Mouse (Mus musculus): Measurements from ENCODE around the gene Flvcr1. TPM values are rescaled to one million over a fixed set of nuclear protein-coding genes. Genes with fewer than 3 reads are reported as not detected.

Flvcr1 gene
- polyA plus RNA-seq (2015; fragmentation: Nextera tagmentation; extraction: Ambion mirVana), result 5.2 and 5.8 TPM in 2 replicates

GRCm38 (mm10) chr1:191026021-191026713 is at the start of gene Flvcr1:
Flvcr1 (minus strand) TSS chr1:191026158.
- Histone ChIP-seq H3K4me3 (peak within 1 kb of the TSS; percentile 75), H3K27me3 (no peaks in the 10 kb centered on the region), H3K27ac (peak within 1 kb of the TSS; percentile 79), H3K36me3 (peaks cover 5% of the 10 kb centered on the region), H3K9ac (peak within 1 kb of the TSS; percentile 81), H3K4me2 (replicated peaks) (peak within 1 kb of the TSS; percentile 98), H3K9me3 (no peaks in the 10 kb centered on the region), H3K4me1 (peaks cover 18% of the 10 kb centered on the region)
- under 1% methylated on average over 50 of the region's 50 CpGs for WGBS
- peak; percentile 99 for ATAC-seq (ENCODE audit: low FRiP score, low read depth)

GRCm38 (mm10) chr1:191075199-191075883 is 49.4 kb upstream of the Flvcr1 start:
- Histone ChIP-seq H3K9ac (no peak overlapping the region), H3K4me2 (replicated peaks) (no peak overlapping the region), H3K36me3 (peaks cover 84% of the 10 kb centered on the region), H3K27me3 (no peaks in the 10 kb centered on the region), H3K4me1 (no peaks in the 10 kb centered on the region), H3K27ac (no peak overlapping the region), H3K9me3 (no peaks in the 10 kb centered on the region), H3K4me3 (no peak overlapping the region)
- WGBS, result 59% methylated on average over 10 of the region's 10 CpGs
- no peak for ATAC-seq (ENCODE audit: low FRiP score, low read depth)

GRCm38 (mm10) chr1:191073486-191073885 is 47.5 kb upstream of the Flvcr1 start:
- 88% methylated on average over 4 of the region's 4 CpGs for WGBS

GRCm38 (mm10) chr1:191073001-191073400 is 47.0 kb upstream of the Flvcr1 start:
- Histone ChIP-seq H3K4me3 (no peak overlapping the region), H3K4me2 (replicated peaks) (no peak overlapping the region), H3K27ac (no peak overlapping the region), H3K9me3 (no peaks in the 10 kb centered on the region), H3K36me3 (peaks cover 87% of the 10 kb centered on the region), H3K27me3 (no peaks in the 10 kb centered on the region), H3K9ac (no peak overlapping the region), H3K4me1 (no peaks in the 10 kb centered on the region)
- no peak for ATAC-seq (ENCODE audit: low FRiP score, low read depth)
- WGBS, result 85% methylated on average over 6 of the region's 6 CpGs

More at GRCm38 (mm10) chr1:191073486-191073885, 47.5 kb upstream of the Flvcr1 start:
- Histone ChIP-seq H3K4me2 (replicated peaks) (no peak overlapping the region), H3K9me3 (no peaks in the 10 kb centered on the region), H3K27ac (no peak overlapping the region), H3K4me3 (no peak overlapping the region), H3K4me1 (no peaks in the 10 kb centered on the region), H3K36me3 (peaks cover 87% of the 10 kb centered on the region), H3K9ac (no peak overlapping the region), H3K27me3 (no peaks in the 10 kb centered on the region)
- no peak for ATAC-seq (ENCODE audit: low FRiP score, low read depth)

- no peak overlapping the region for H3K27ac ChIP-seq
- H3K36me3 ChIP-seq, result peaks cover 85% of the 10 kb centered on the region
- H3K27me3 ChIP-seq, result no peaks in the 10 kb centered on the region
- no peak overlapping the region for H3K4me2 ChIP-seq (replicated peaks)
- H3K4me1 ChIP-seq, result no peaks in the 10 kb centered on the region
- no peaks in the 10 kb centered on the region for H3K9me3 ChIP-seq
- no peak for ATAC-seq (ENCODE audit: low FRiP score, low read depth)
- H3K9ac ChIP-seq, result no peak overlapping the region
- WGBS, result 94% methylated on average over 16 of the region's 16 CpGs
- H3K4me3 ChIP-seq, result no peak overlapping the region
Measured at GRCm38 (mm10) chr1:191072329-191072913, 46.5 kb upstream of the Flvcr1 start.

- no peak for ATAC-seq (ENCODE audit: low FRiP score, low read depth)
- H3K27me3 ChIP-seq, result no peaks in the 10 kb centered on the region
- H3K27ac ChIP-seq, result no peak overlapping the region
- no peak overlapping the region for H3K9ac ChIP-seq
- no peaks in the 10 kb centered on the region for H3K9me3 ChIP-seq
- H3K4me2 ChIP-seq (replicated peaks), result no peak overlapping the region
- WGBS, result 89% methylated on average over 6 of the region's 6 CpGs
- peaks cover 83% of the 10 kb centered on the region for H3K36me3 ChIP-seq
- H3K4me1 ChIP-seq, result no peaks in the 10 kb centered on the region
- H3K4me3 ChIP-seq, result no peak overlapping the region
Measured at GRCm38 (mm10) chr1:191071613-191072012, 45.7 kb upstream of the Flvcr1 start.

GRCm38 (mm10) chr1:191070259-191070658 is 44.3 kb upstream of the Flvcr1 start:
- Histone ChIP-seq H3K4me2 (replicated peaks) (no peak overlapping the region), H3K4me1 (no peaks in the 10 kb centered on the region), H3K9me3 (no peaks in the 10 kb centered on the region), H3K27ac (no peak overlapping the region), H3K4me3 (no peak overlapping the region), H3K27me3 (no peaks in the 10 kb centered on the region), H3K36me3 (peaks cover 89% of the 10 kb centered on the region), H3K9ac (no peak overlapping the region)
- 89% methylated on average over 4 of the region's 4 CpGs for WGBS
- no peak for ATAC-seq (ENCODE audit: low FRiP score, low read depth)

GRCm38 (mm10) chr1:191068377-191068776 is 42.4 kb upstream of the Flvcr1 start:
- WGBS, result 87% methylated on average over 5 of the region's 5 CpGs
- H3K27ac ChIP-seq, result no peak overlapping the region
- H3K9me3 ChIP-seq, result no peaks in the 10 kb centered on the region
- ATAC-seq (ENCODE audit: low FRiP score, low read depth), result no peak
- H3K4me2 ChIP-seq (replicated peaks), result no peak overlapping the region
- peaks cover 13% of the 10 kb centered on the region for H3K4me1 ChIP-seq
- H3K9ac ChIP-seq, result no peak overlapping the region
- no peaks in the 10 kb centered on the region for H3K27me3 ChIP-seq
- H3K4me3 ChIP-seq, result no peak overlapping the region
- peaks cover 76% of the 10 kb centered on the region for H3K36me3 ChIP-seq

GRCm38 (mm10) chr1:191065188-191065587 is 39.2 kb upstream of the Flvcr1 start:
- H3K4me1 ChIP-seq, result peaks cover 20% of the 10 kb centered on the region
- no peak overlapping the region for H3K4me2 ChIP-seq (replicated peaks)
- 70% methylated on average over 4 of the region's 4 CpGs for WGBS
- peaks cover 46% of the 10 kb centered on the region for H3K36me3 ChIP-seq
- no peaks in the 10 kb centered on the region for H3K9me3 ChIP-seq
- H3K4me3 ChIP-seq, result no peak overlapping the region
- H3K9ac ChIP-seq, result no peak overlapping the region
- H3K27me3 ChIP-seq, result no peaks in the 10 kb centered on the region
- no peak for ATAC-seq (ENCODE audit: low FRiP score, low read depth)
- H3K27ac ChIP-seq, result no peak overlapping the region

- Histone ChIP-seq H3K36me3 (peaks cover 39% of the 10 kb centered on the region), H3K4me3 (no peak overlapping the region), H3K27me3 (no peaks in the 10 kb centered on the region), H3K4me1 (peaks cover 20% of the 10 kb centered on the region), H3K9ac (no peak overlapping the region), H3K4me2 (replicated peaks) (no peak overlapping the region), H3K27ac (no peak overlapping the region), H3K9me3 (no peaks in the 10 kb centered on the region)
- ATAC-seq (ENCODE audit: low FRiP score, low read depth), result no peak
- 85% methylated on average over 2 of the region's 2 CpGs for WGBS
Measured at GRCm38 (mm10) chr1:191064535-191064934, 38.6 kb upstream of the Flvcr1 start.

GRCm38 (mm10) chr1:191063700-191064099 is 37.7 kb upstream of the Flvcr1 start:
- Histone ChIP-seq H3K27ac (no peak overlapping the region), H3K4me3 (peak overlapping the region; percentile 86), H3K4me2 (replicated peaks) (peak overlapping the region; percentile 87), H3K36me3 (peaks cover 31% of the 10 kb centered on the region), H3K9me3 (no peaks in the 10 kb centered on the region), H3K4me1 (peaks cover 20% of the 10 kb centered on the region), H3K9ac (peak overlapping the region; percentile 89), H3K27me3 (no peaks in the 10 kb centered on the region)
- no peak for ATAC-seq (ENCODE audit: low FRiP score, low read depth)
- WGBS, result 56% methylated on average over 9 of the region's 9 CpGs

GRCm38 (mm10) chr1:191062781-191063485 is 37.0 kb upstream of the Flvcr1 start, which contains the start of the genes Tatdn3 and Nsl1:
Tatdn3 (minus strand) TSS chr1:191062932.
Nsl1 (plus strand) TSS chr1:191063012.
- Histone ChIP-seq H3K9ac (peak within 1 kb of the TSS; percentile 89), H3K9me3 (no peaks in the 10 kb centered on the region), H3K4me2 (replicated peaks) (peak within 1 kb of the TSS; percentile 87), H3K27ac (peak within 1 kb of the TSS; percentile 69), H3K4me1 (peaks cover 20% of the 10 kb centered on the region), H3K27me3 (no peaks in the 10 kb centered on the region), H3K36me3 (peaks cover 24% of the 10 kb centered on the region), H3K4me3 (peak within 1 kb of the TSS; percentile 86)
- WGBS, result under 1% methylated on average over 56 of the region's 56 CpGs
- peak; percentile 86 for ATAC-seq (ENCODE audit: low FRiP score, low read depth)

All from limb, embryonic 13.5 days (tissue).